Mouse (Mus musculus) urinary bladder, postnatal 36 days (tissue): Measurements from ENCODE around the gene Nup214.
A peak's percentile ranks its signal among the peaks of the same experiment; 100 is the strongest.
"Not testable (repeated sequence)": the region's sequence is repeated elsewhere in the genome, so short reads cannot be mapped to it uniquely, and the experiment has no call there.

Experiments
- DNase-seq, 2 experiments: peaks; one replicate each; pipeline ENCODE4 v3.0.0; 2022; ENCODE audit warnings: low spot score in 2 of 2, mixed read lengths in 1 of 2

Gene Nup214

DNA sequence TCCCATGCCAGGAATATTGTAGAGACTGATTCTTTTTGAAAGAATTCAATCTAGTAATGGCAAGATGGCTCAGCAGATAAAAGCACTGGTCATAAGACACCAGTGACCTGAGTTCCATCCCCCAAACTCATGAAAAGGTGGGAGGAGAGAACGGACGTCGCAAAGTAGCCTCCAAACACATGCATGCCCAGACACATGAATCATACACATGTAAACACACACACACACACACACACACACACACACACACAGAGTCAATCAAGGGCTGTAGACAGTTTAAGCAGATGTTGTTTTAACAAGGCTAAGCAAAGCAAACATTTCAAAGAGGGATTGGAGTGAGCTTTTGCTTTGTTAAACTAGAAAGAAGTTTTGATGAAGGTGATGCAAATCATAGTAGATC lies 10.0 kb upstream of the Nup214 start:
- peak; percentile 44 to 53 for DNase-seq

DNA sequence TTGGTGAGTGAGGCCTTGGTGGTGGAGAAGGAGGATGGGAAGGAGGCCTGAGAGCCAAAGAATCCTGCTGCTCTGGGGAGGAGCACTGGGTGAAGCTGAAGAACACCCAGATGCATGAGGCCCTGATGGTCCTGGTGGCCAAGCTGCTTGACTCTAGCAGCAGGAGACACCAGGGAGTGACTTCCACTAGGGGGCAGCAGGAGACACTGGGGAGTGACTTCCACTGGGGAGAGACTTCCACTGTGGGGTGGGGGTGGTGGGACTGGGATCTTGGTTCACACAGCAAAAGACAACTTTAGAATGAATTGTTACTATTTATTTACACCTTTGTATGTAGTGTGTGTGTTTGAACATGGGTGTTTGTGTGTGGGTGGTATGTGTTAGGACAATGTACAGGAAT lies 9.1 kb upstream of the Nup214 start:
- no peak for DNase-seq

DNA sequence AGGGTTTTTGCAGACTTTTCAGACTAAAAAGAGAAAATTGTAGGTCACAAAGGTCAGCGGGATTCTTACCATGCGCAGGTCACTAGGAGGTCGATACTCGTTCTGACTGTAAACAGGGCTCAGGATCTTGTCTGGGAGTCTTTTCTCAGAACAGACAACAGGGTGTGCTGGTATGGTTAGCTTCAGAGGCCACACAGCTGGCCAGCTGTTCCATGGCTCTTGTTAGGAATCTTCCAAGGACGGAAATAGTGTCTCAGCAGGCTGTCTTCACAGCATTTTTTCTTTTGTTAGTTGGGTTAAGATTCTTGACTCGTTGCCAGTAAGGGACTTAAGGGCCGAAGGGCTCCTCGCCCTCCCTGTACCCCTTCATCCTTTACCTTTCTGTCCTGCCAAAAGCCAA lies 7.4 kb upstream of the Nup214 start:
- no peak for DNase-seq

DNA sequence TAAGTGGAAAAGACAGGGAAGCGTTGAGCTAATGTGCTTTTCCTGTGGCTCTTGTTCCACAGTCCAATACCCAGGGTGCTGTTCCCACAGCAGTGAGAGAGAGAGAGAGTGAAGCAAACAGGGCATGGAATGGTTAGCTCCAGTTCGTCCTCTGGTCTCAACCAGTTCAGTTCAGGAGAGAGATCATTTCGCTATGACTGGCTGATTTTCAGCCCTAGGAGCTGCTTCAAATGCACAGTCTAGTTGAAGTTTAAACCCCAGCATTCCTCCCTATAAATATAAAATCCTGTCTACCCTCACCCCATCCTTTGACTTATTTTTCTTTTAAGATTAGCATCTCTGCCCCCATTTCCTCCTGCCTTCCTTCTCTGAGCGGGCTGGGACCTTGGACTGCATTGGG lies 1.6 kb upstream of the Nup214 start:
- DNase-seq, result no peak

DNA sequence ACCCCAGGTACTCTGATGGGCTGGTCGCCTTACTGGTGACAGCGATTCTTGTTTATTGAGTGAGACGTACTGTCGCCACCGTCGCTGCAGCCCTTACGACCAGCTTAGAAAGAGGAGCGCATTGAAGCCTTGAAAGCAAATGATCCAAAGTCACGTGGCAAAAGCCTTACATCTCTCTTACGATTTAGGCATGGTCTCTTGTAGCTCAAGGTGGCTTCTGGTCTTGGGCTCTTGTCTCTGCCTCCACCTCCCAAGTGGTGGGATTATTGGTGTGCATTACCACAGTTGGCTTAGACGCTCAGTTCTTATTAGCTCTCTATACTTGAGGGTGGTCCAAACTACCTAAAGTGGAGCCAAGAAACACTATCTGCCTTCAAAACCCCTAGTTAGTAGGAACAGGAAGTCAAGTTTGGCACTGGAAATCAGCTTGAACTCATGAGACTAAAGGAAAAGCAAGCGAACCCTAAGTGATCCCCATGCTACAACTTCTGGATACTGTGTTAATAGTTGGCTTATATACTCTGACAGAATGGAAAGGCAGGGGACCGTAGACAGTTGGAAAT lies 654 bp downstream of the Nup214 start:
- DNase-seq, result no peak

DNA sequence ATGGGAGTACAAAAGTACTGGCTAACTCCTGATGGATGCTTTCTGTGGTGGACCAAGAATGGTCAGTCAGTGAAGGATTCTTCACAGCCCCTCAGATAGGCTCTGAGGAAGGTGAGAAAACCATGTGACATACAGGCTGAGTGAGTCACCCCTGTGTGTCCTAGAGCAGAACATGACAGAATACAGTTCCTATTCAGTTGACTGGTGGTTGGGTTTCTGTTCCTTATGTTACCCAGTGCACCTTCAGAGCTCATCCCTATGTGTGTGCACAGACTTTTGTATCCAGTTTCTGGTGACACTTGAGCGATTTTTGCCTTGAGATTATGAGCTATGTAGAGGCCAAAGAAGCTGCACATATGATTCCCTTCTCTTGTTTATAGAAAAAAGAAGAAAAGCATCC lies 13.5 kb downstream of the Nup214 start:
- no peak for DNase-seq

DNA sequence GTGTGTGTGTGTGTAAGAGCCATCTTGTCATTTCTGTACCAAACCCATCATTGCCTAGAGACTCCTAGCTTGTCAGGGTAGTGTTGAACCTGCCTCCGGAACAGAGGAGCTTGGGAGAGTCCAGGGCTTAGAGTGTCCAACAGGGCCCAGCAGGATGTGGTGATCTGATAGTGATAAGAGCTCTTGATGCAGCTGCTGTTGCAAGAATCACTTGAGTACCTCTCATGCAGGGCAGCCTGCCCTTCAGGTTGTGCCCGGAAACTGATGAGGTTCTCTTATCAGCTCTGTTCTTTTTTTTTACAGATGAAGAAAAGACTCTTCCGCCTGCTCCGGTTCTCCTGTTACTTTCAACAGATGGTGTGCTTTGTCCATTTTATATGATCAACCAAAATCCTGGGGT lies 16.7 kb downstream of the Nup214 start:
- no peak for DNase-seq

DNA sequence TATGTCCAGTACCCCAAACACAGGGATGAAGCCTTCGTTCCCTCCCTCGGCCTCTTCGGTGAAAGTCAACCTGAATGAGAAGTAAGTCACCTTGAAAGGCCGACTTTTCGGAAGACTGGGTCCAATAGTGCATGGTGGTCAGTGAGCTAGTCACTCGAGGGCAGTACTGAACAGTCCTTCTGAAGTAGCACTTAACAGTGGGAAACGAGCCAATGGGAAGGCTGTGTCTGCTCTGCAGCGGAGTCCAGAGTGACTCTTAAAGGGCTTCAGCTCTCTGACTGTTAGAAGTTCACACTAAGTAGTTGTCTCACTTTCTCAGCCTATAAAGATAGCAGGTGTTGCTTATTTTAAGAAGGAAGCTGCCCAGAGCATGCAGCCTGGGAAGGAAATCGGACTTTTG lies 20.7 kb downstream of the Nup214 start:
- no peak for DNase-seq

DNA sequence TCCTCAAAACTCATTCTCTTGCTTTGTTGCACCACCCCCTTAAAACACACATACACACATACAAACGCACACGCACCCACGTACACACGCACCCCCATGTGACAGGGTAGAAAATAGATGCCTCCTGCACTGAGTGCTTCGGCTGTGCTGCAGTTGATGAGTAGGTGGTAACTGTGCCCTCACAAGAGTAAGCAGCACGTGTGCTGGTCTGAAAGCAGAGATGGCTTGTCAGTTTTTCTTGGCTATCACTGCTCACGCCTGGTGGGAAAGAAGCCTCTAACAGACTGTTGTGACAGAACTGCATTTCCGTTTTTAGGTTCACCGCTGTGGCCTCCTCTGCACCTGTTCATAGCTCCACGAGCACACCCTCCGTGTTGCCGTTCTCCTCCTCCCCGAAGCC lies 21.8 kb downstream of the Nup214 start:
- no peak for DNase-seq

DNA sequence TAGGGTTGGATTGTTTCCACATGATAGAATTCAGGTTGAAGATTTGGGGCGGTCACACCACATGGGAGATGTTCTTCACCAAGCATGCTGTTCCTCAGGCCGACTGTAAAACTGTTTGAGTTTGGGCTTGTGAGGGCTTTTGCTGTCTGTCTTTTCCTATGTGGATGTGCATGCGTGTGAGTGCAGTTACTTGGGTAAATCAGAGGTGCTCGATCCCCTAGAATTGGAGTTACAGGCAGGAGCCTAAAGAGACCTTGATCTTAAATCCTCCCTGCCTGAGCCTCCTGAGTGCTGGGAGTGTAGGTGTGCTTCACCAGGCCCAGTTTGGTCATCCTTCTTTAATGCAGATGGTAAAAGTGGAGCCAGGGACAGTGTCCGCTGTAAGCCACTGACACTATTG lies 23.3 kb downstream of the Nup214 start:
- DNase-seq, result no peak

DNA sequence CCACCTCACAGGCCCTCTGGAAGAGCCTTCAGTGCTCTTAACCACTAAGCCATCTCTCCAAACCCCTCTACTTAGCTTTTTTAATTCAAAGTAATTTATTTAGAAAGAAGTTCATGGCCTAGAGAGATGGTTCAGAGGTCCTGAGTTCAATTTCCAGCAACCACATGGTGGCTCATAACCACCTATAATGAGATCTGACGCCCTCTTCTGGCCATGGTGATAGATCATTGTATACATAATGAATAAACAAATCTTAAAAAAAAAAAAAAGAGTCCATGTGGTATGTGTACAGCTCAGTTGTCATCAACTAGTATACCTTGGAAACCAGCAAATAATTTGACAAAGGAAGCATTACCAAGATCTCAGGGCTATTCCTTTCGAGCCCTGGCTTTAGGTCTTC lies 24.2 kb downstream of the Nup214 start:
- no peak for DNase-seq

DNA sequence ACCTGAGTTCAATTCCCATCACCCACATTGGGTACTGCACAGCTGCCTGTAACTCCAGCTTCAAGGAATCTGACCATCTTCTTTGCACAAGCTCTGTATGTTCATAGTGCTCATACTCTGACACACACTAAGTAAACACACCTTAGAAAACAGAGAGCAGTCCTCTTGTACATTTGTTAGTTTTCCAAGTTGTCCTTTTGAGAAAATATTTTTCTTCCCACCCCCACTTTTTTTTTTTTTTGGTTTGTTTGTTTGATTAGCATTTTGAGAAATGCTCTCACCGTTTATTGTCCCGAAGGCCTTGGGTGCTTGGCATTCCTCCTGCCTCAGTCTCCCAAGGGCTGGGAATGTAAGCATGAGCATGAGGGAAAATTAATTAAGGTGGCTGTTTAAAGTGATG lies 34.1 kb downstream of the Nup214 start:
- no peak for DNase-seq

DNA sequence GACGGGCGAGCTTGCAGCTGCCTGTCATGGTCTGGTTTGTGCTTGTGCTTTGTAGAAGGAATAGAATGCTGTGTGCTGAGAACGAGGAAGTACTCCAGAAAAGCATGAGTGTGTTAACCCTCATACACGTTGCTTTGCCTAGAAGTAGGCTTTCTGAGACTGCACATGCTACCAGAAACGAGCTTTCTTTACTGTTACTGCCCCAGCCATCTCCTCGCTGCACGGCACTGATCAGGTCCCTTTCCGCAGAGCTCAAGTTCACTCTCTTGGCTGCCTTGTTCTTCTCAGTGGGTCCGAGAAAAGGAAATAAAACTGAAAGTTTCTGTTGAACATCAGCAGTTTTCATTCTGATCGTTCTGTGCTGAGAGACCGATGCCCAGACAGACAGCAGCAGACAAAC lies 34.5 kb downstream of the Nup214 start:
- DNase-seq, result no peak

DNA sequence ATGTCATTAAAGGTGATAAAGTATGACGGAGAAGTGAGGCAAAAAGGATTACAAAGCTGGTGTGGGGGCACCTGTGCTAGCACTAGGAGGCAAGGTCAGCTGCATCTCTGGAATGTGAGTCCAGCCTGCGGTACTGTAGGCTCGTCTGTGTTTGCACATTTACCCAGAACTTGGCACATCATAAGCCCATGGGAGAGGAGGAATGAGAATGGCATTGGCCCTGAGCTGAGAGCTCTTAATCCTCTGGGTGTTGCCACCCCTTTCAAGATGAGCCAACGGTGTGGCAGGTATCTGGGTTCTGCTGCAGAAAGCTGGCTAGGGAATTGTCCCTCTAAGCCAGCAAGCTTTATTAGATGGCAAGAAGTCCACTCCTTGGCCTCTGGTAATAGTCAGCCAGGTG lies 45.5 kb downstream of the Nup214 start:
- DNase-seq, result no peak

DNA sequence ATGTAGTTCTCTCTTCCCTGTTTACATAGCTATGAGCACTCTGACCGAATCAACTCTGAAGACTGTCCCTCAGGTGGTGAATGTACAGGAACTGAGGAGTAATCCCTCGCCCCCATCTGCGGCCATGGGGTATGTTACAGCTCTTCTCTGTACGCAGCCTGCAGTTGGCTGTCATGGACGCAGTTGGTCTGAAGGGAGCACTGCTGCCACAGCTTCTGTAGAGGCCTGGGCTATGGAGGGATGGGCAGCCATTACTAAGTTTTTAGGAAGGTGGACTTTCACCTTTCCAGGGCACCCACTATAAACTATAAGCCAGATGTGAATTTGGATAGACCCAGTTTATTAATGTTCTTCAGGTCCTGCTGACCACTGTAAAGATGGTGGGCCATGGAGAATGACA lies 46.0 kb downstream of the Nup214 start:
- DNase-seq, result no peak

DNA sequence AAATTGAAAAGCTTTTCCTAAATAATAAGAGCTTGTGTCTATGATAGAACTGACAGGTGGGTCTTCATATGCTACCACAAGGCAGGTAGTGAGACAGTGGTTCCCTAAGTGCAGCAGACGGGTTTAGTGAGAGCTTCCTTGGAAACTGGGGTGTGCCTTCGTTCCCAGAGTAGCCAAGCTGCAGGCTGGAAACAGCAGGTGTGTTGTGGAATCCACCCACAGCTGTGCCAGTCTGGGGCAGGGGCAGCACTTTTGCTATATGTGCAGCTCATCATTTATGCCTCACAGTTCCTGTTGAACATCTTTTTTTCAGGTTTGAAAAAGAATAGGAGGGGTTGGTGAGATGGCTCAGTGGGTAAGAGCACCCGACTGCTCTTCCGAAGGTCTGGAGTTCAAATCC lies 50.1 kb downstream of the Nup214 start:
- no peak for DNase-seq

DNA sequence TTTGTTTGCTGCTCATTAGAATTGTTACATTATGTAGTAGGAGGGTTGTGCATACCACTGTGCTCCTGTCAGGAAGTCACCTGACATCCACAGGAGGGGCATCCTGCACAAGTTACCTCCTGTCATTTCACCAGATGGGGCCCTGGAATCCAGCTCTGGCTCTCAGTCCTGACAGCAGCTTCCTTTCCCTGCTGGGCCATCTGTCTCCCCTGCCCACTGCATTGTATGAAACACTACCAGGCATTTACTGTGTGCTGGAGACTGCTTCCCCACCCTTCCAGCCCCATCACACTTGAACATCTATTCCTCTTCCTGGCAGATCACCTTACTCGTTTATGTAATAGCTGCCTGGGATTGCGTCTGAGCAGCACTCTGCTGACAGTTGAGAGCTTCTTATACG lies 55.4 kb downstream of the Nup214 start:
- no peak for DNase-seq

DNA sequence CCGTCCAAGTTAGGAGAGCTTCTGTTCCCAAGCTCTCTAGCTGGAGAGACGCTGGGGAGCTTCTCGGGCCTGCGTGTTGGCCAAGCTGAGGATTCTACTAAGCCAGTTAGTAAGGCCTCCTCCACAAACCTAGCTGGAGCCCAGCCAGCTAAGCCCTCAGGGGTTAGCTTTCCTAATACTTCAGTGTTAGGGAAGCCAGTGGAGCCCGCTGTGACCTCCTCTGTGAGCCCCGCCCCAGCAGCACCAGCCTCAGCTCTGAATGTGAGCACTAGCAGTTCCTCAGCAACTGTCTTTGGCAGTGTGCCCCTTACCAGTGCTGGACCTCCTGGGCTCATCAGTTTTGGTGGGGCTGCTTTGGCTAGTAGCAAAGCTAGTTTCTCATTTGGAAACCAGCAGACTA lies 59.2 kb downstream of the Nup214 start:
- peak in 1 of 2 experiments; percentile 81 for DNase-seq

DNA sequence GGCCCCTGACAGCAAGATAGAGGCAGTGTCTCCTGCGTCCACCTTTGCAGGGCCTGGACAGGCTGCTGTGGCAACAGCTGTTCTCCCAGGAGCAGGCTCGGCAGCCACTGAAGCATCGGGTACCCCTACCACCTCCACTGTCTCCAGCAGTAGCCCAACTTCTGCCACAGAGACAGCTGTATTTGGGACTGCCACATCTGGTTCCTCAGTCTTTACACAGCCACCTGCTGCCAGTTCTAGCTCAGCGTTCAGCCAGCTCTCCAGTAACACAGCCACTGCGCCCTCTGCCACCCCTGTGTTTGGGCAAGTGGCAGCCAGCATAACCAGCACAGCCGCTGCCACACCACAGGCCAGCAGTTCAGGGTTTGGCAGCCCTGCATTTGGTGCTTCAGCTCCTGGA lies 60.0 kb downstream of the Nup214 start:
- DNase-seq, result no peak

DNA sequence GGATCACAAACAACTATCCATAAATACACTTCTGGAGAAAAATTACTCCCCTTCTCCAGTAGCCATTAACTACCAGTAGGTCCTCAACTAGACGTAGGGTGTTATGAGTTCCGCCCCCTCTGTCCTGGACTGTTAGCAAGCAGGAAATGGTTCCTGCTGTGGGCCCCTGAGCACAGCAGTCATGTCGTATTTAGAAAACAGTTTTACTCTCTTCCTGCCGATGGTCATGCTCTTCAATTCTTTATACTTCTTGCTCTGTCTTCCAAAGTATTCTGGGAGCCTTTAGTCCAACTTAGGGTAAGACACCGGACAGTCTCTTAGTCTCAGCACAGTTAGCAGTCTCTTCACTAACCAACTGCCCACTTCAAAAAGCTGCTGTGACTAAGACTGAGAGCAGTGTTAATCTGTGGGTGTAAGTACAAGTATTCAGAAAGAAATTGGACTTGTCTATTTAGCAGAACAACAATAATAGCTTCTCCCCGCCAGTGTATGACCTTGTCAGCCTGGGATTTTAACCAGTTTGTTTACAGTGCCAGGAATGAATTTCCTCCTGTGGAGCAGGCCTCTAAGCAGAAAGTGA lies 63.1 kb downstream of the Nup214 start:
- DNase-seq, result no peak

DNA sequence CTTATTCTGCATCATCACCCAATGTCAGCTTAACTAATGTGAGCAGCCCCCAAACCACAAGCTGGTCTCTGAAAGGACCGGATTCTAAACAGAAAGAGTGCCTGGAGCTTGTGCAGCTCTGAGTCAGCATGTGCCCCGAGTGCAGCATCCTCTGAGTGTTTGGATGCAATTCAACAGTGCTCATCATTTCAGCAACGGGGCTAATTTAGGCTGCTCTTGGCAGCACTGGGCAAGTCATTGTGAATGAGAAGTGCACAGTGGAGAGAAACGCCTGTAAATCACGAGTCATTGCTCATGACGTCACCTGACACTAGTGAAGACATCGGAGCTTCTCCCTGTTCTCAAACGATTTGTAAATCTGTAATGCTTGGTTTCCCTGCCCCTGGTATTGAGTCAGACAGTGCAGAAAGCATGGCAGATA lies 64.4 kb downstream of the Nup214 start:
- DNase-seq, result no peak

DNA sequence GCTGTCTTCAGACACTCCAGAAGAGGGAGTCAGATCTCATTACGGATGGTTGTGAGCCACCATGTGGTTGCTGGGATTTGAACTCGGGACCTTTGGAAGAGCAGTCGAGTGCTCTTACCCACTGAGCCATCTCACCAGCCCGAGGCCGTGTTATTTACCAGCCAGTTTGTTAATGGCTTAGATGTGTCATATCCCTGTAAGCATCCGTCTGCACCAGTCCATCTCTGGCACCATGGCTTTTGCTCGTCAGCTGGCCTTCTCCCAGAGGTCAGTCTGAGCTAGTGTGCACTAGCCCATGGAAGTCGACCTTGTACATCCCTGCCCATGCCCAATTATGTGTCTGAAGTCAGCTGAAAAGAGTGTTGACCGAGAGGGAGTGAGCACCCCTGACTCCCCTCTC lies 66.4 kb downstream of the Nup214 start:
- not testable (repeated sequence) for DNase-seq

DNA sequence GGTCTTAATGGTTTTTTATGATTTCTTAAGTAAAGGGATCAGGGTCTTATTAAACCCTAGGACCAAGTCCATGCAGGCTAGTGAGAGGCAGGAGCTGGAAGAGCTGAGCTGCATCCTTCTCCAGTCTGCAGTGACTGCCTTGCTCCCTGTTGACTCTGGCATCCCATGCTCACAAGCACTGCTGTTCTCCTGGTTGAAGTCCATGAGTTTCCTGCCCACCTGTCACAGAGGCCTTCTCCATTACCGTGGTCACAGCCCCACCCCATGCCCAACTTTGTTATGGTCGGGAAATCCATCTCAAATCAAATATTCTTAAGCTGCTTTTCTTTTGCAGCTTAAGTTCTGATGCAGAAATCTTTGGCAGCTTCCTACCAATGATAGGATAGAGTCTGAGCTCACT lies 66.9 kb downstream of the Nup214 start:
- DNase-seq, result no peak

DNA sequence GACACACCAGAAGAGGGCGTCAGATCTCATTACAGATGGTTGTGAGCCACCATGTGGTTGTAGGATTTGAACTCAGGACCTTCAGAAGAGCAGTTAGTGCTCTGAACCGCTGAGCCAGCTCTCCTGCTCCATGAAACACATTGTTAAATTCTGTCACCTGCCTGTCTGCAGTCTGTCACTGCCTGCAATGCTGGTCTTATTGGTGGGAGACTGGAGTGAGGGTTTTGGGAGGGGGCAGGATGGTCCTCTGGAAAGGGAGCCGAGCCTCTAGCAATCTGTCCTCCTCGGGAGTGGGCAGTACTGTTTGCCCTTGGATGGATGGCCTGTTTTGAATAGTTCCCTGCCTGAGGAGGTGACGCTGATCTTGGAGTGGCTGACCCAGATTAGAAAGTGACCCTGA lies 69.6 kb downstream of the Nup214 start:
- no peak for DNase-seq
